Mouse (Mus musculus): ENCODE data around the gene Rgs9.
"Not testable (repeated sequence)": the region's sequence is repeated elsewhere in the genome, so short reads cannot be mapped to it uniquely, and the experiment has no call there.

The Rgs9 gene

GRCm38 (mm10) chr11:109302338-109302737 is 4.4 kb upstream of the Rgs9 start:
- DNase-seq: peak; percentile 78 to 80

DNA sequence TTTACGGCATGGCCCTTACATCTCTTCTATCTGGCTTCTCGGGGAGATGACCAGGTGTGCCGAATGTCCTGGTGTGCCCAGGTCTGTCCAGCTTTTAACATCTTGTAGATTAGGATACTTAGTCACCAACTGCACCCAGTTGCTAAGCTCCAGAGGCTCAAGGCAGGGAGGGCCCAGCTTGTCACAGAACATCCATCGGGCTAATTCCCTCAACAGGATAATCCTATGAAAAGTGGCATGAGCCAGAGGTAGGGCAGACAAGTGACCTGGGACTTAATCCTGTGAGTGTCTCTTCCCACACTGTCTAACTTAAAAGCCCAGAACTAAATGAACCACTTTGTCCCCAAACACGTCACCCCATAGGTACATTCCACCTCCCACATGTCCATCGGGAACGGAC is 898 bp downstream of the Rgs9 start:
- DNase-seq: no peak

- no peak for DNase-seq
Observed at GRCm38 (mm10) chr11:109292056-109292455, 5.9 kb downstream of the Rgs9 start.

DNA sequence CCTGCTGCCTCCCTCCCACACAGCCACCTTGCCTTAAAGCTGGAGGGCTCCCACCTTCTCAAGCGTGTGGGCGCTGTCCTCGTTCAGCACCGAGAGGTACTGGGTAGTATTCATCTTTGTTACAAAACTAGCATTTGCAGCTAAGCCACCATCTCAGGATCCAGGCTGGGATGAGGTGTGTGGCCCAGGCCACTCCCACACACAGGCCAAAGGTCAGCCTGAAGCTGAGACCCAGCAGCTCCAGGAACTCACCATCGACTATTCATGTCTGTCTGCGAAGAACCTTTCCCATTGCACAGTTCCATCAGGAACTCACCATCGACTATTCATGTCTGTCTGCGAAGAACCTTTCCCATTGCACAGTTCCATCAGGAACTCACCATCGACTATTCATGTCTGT is 8.6 kb downstream of the Rgs9 start:
- DNase-seq: not testable (repeated sequence)

DNA sequence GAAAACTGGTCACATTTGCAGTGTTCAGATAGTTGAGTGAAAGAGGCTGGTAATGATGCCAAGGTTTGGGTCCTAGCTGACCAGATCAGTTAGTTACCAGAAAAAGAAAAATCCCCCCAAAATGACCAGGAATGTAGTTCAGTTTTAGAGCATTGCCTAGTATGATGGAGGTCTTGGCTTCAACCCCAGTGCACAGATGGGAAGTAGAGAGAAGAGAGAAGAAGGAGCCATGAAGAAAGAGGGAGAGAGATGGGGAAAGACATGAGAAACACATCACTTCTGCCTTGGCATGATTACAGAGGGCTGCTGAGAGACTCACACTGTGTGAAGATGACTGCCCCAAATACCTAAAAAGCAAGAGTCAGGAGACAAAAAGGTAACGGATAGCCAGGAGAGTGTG is 13.1 kb downstream of the Rgs9 start:
- DNase-seq: no peak

GRCm38 (mm10) chr11:109278186-109278585 is 19.7 kb downstream of the Rgs9 start:
- no peak for DNase-seq

GRCm38 (mm10) chr11:109271399-109271798 is 26.5 kb downstream of the Rgs9 start:
- DNase-seq: no peak

DNA sequence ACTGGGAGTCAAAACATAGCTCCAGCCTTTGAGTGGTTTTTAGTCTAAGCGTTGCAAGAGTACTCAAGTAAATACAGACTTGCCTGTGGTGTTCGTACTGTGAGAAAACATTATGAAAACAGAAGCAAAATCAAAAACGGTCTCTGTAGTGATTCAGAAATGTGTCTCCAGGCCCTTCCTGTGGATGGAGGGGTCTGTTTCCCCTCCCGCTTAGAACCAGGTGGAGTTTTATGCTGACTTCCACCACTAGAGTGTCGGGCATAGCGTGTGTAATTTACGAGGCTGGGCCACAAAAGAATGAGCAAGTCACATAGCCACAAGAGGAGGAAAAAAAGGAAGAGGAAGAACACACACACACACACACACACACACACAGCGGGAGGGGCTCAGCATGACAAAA is 27.6 kb downstream of the Rgs9 start:
- no peak for DNase-seq

DNA sequence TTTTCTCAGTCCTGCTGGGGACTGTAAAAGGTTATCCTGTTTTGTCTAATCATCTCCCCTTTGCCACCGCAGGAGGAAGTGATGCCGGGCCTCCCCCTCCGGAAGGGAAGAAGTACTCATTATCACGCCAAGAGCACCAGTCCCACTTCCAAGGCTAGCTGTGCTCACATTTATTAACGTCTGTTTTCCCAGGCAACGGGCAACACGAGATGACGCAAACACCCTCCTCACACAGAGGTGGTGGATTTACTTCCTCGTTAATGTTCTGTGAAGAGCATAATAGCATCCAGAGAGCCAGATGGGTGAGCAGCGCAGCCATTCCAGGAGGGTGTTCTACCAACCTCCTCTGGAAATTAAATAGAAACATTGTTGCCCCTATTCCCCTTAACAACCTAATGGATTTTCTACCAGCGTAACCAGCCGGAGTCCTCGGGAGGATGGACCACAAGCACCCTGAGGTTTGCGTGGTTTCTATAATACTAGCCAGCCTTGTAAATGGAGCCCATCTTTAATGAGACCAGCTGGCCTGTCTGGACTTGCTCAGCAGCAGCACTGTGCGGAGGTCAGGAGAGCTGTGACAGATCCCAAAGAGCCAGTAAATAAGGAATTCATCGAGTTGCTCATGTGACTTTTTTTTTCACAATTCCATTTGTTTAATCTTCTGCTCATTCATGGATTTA is 28.1 kb downstream of the Rgs9 start:
- DNase-seq: peak in 1 of 2 experiments; percentile 7

- no peak for DNase-seq
Observed at GRCm38 (mm10) chr11:109269283-109269661, 28.7 kb downstream of the Rgs9 start.

- DNase-seq: no peak
Observed at GRCm38 (mm10) chr11:109266161-109266910, 31.6 kb downstream of the Rgs9 start.

- DNase-seq: peak; percentile 54 to 59
Observed at GRCm38 (mm10) chr11:109264159-109264768, 33.7 kb downstream of the Rgs9 start.

DNA sequence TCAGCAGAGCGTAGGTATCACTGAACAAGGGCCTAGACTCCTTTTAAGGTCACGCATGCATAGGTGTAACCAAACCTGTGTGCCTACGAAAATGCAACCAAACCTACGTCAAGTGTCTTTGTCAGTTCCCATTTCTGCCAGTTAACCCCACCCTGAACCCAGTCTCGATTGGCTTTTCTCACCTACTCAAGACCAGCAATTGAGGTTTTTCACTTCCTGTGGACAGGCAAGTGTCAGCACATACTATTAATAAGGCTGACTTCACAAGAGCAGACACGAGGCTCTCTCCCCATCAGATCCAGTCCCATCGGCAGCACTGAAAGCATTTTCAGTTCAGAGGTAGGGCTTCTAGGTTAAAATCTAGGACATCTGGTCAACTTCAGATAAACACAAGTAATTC is 37.4 kb downstream of the Rgs9 start:
- DNase-seq: no peak

DNA sequence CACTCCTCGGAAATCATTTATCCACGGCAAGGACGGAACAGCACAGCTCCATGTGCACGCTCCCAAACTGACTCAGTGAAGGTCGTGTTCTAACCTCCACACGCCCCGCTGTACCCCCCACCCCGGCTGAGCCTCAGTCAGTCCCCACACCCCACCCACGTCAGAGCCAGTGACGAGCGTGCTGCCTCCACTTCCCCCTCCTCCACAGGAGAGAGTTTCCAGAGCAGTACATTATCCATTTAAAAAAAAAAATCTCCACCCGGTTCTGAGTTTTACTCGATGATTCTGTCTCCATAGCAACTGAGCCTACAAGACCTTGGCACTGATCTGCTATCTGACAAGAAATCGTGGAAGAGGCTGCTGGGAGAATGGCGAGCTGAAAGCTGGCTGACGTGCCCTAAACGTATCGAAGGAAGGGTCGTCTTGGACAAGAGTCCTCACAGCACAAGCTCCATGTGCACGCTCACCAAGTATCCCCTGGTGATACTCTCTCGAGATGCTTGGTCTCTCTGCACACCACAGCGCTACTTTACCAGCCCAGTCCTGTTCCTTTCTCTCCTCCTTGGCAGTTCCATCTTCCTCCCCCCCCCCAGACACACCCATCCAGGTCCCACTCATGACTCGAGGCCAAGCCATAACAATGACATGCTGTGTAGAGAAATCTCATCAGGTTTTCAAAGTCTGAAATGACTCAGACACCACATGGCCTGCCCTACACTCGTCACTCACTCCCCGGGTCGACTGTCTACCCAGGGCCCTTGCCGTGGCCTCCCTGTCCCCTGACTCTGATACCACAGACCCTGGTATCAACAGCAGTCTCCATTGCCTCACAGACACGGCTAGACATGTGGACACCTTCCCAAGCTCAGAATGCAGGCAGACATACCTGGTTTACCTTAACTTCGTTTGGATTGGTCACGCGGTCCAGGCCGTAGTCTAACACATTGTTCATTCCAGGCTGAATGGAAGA is 38.7 kb downstream of the Rgs9 start:
- no peak for DNase-seq

GRCm38 (mm10) chr11:109257824-109258223 is 40.1 kb downstream of the Rgs9 start:
- DNase-seq: peak in 1 of 2 experiments; percentile 15

DNA sequence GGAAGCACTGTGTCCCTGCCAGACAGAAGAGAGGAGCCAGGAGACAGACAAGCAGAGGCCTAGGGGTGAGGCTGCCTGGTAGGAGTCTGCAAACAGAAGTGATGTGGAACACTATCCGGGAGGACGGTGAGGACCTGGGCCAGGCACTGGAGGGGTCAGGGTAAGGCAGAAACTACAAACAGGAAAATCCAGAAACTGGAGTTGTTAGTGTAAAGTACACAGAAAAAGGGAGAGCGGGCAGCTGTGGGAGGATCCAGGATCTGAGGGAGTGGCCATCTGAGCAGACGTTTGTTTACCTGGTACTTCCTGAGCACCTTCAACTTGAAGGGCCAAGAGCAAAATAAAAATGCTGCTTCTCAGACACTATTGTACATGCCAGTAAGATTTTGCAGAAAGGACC is 42.9 kb downstream of the Rgs9 start:
- DNase-seq: no peak

DNA sequence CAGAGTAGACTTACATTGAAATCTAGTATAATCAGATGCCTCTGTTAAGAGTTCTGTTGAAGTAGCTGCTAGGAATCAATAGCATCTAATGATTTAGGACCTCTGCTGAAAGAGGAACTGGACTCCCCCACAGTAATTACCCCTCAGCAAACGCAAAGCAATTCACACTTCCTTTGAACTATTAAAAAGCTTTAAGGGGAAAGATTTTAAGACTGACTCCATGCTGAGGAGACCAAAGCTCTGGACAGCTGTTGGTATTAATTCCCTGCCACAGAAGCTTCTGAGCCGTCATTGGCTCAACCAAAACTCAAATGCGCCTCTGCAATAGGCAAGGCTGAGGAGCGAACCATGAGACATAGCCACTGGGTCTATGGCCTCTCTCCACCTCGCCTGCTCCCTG is 45.4 kb downstream of the Rgs9 start:
- no peak for DNase-seq

DNA sequence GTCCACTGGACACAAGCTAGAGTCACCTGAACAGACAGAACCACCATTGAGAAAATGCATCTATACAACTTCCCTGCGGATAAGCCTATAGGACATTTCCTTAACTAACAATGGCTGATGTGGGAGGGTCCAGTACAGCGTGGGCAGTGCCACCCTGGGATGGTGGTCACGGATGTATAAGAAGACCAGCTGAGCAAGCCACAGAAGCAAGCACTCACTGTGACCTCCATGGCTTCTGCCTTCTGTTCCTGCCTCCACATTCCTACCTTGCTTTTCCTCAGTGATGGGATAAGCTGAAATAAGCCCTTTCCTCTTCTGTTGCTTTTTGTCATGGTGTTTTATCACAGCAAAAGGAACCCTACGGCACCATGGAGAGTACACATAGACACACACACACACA is 47.4 kb downstream of the Rgs9 start:
- DNase-seq: no peak

DNA sequence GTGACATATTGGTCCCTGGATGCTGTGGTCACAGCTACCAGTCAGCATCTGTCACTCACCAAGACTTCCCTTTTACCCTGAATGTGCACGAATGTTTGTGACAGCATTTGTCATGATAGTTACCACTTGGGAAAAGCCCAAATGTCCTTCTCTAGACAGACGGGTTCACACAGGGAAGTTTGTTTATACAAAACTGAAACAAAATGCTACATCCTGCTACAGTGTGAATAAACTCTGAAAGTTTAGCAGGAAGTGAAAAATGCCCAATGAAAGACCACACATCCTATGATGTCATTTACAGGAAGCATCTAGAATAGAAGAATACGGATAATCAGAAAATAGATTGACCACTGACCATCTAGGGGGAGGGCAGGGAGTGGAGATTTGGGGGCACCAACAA is 51.0 kb downstream of the Rgs9 start:
- DNase-seq: no peak

- DNase-seq: peak; percentile 34 to 47
Observed at GRCm38 (mm10) chr11:109244635-109245360, 53.1 kb downstream of the Rgs9 start.

DNA sequence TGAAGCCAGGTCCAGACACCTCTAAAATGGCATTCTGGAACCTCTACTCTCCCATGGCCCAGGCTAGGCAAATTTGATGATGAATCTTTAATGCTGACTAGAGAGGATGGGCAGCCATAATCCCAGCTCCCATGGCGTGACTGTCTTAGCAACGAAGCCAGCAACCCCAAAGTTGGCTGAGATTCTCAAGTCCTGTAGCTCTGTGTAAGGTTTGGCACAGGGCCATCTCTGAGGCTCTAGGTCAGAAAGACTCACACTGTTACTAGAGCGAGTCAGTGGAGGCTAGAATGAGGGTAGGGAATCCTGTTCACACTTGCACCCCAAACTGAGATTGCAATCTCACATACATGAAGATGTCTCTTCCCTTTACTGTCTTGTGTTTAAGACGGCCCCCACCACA is 57.8 kb downstream of the Rgs9 start:
- no peak for DNase-seq

- DNase-seq: no peak
Observed at GRCm38 (mm10) chr11:109238671-109239070, 59.3 kb downstream of the Rgs9 start.

Measured in lung, postnatal 4 days (tissue).